16 mouse cellular contexts compared by ENCODE assay signal in the genomic region with DNA sequence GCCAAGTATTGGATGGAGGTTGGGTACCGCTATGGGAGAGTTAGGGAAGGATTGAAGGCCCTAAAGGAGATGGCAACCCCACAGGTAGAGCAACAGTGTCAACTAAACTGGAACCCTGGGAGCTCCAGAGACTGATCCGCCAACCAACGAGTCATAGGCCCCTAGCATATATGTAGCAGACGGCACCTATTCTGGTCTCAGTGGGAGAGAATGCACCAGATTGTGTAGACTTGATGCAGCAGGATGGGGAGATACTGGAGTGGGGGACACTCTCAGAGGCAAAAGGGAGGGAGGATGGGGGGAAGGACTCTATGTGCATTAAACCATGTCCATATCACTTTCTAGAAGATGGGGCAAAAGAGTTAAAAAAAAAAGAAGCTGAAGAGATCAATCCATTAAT.
"Had no signal": no experiment of that assay in that cellular context is flagged by ENCODE, and none has a peak within 500 bp of the region (broad histone marks: within the 10 kb centered on the region; RNA-seq: fewer than 3 reads in every experiment).

No protein-coding gene starts in this region.

- H3K27ac ChIP-seq: neural tube, embryonic 13.5 days; neural tube, embryonic 15.5 days; stomach, embryonic 15.5 days; stomach, postnatal 0 days had no signal

- DNase-seq: retina, postnatal 1 day; right cerebral cortex, adult 18-20 months; right cerebral cortex, postnatal 14 days; right cerebral cortex, postnatal 25 days; right cerebral cortex, postnatal 4 days; spleen, adult 18-20 months; thymus, adult 18-20 months; thymus, adult 2 months; thymus, postnatal 14 days; thymus, postnatal 25 days; thymus, postnatal 36 days; thymus, postnatal 4 days had no signal

- H3K4me3 ChIP-seq: neural tube, embryonic 13.5 days; neural tube, embryonic 15.5 days; stomach, embryonic 15.5 days had no signal

- H3K4me1 ChIP-seq: neural tube, embryonic 13.5 days; neural tube, embryonic 15.5 days; stomach, embryonic 15.5 days had no signal

- H3K27me3 ChIP-seq: neural tube, embryonic 13.5 days; neural tube, embryonic 15.5 days; stomach, embryonic 15.5 days had no signal
